Mouse (Mus musculus): ENCODE results near the gene Cyp2b10. TPM values are rescaled to one million over a fixed set of nuclear protein-coding genes. Genes with fewer than 3 reads are reported as not detected.
A peak's percentile ranks its signal among the peaks of the same experiment; 100 is the strongest.
"Not testable (repeated sequence)": the region's sequence is repeated elsewhere in the genome, so short reads cannot be mapped to it uniquely, and the experiment has no call there.

Cyp2b10 gene
- polyA plus RNA-seq, 1 experiment, result not detected

- no peak for DNase-seq
- Histone ChIP-seq H3K27me3 (replicated peaks; ENCODE audit: control insufficient read depth, insufficient read depth, low read length) (no peaks in the 10 kb centered on the region), H3K4me1 (ENCODE audit: control insufficient read depth, insufficient read depth, low read length) (no peaks in the 10 kb centered on the region; the same call in 1 of the 2 replicates), H3K4me3 (ENCODE audit: insufficient read depth, low read depth, low read length) (no peak overlapping the region), H3K27ac (ENCODE audit: insufficient read depth, low read depth, low read length) (no peak overlapping the region), H3K36me3 (ENCODE audit: control insufficient read depth, insufficient read depth, low read length) (no peaks in the 10 kb centered on the region)
- no peak for TF ChIP-seq CTCF (conservative IDR thresholded peaks at IDR 0.05; ENCODE audit: insufficient read depth, insufficient read length, low read depth, low read length)
- no peak for TF ChIP-seq POLR2A (IDR thresholded peaks at IDR 0.05; ENCODE audit: low read depth, low read length)
- WGBS, result 54% methylated on average over 5 of the region's 5 CpGs
Observed at GRCm38 (mm10) chr7:25864861-25865260, 32.6 kb upstream of the Cyp2b10 start.

- Histone ChIP-seq H3K27ac (ENCODE audit: insufficient read depth, low read depth, low read length) (no peak overlapping the region), H3K27me3 (replicated peaks; ENCODE audit: control insufficient read depth, insufficient read depth, low read length) (no peaks in the 10 kb centered on the region), H3K4me1 (ENCODE audit: control insufficient read depth, insufficient read depth, low read length) (no peaks in the 10 kb centered on the region), H3K4me3 (ENCODE audit: insufficient read depth, low read depth, low read length) (no peak overlapping the region), H3K36me3 (ENCODE audit: control insufficient read depth, insufficient read depth, low read length) (no peaks in the 10 kb centered on the region)
- no peak for TF ChIP-seq POLR2A (IDR thresholded peaks at IDR 0.05; ENCODE audit: low read depth, low read length)
- TF ChIP-seq CTCF (conservative IDR thresholded peaks at IDR 0.05; ENCODE audit: insufficient read depth, insufficient read length, low read depth, low read length), result peak; percentile 33; the same call in 1 of the 2 replicates
- DNase-seq, result peak; percentile 12
- WGBS, result 74% methylated on average over 2 of the region's 2 CpGs
Observed at GRCm38 (mm10) chr7:25869789-25870188, 27.6 kb upstream of the Cyp2b10 start.

GRCm38 (mm10) chr7:25872624-25873023 lies 24.8 kb upstream of the Cyp2b10 start:
- DNase-seq, result no peak
- no peak overlapping the region for H3K4me3 ChIP-seq (ENCODE audit: insufficient read depth, low read depth, low read length)
- H3K27me3 ChIP-seq (replicated peaks; ENCODE audit: control insufficient read depth, insufficient read depth, low read length), result no peaks in the 10 kb centered on the region
- no peak overlapping the region for H3K27ac ChIP-seq (ENCODE audit: insufficient read depth, low read depth, low read length)
- TF ChIP-seq POLR2A (IDR thresholded peaks at IDR 0.05; ENCODE audit: low read depth, low read length), result no peak
- TF ChIP-seq CTCF (conservative IDR thresholded peaks at IDR 0.05; ENCODE audit: insufficient read depth, insufficient read length, low read depth, low read length), result no peak
- H3K36me3 ChIP-seq (ENCODE audit: control insufficient read depth, insufficient read depth, low read length), result no peaks in the 10 kb centered on the region
- no peaks in the 10 kb centered on the region for H3K4me1 ChIP-seq (ENCODE audit: control insufficient read depth, insufficient read depth, low read length)

- DNase-seq, result no peak
- Histone ChIP-seq H3K27me3 (replicated peaks; ENCODE audit: control insufficient read depth, insufficient read depth, low read length) (no peaks in the 10 kb centered on the region), H3K36me3 (ENCODE audit: control insufficient read depth, insufficient read depth, low read length) (no peaks in the 10 kb centered on the region), H3K4me1 (ENCODE audit: control insufficient read depth, insufficient read depth, low read length) (no peaks in the 10 kb centered on the region), H3K27ac (ENCODE audit: insufficient read depth, low read depth, low read length) (no peak overlapping the region), H3K4me3 (ENCODE audit: insufficient read depth, low read depth, low read length) (no peak overlapping the region)
- 65% methylated on average over 6 of the region's 6 CpGs for WGBS
- no peak for TF ChIP-seq CTCF (conservative IDR thresholded peaks at IDR 0.05; ENCODE audit: insufficient read depth, insufficient read length, low read depth, low read length)
- no peak for TF ChIP-seq POLR2A (IDR thresholded peaks at IDR 0.05; ENCODE audit: low read depth, low read length)
Observed at GRCm38 (mm10) chr7:25878735-25879134, 18.7 kb upstream of the Cyp2b10 start.

- not testable (repeated sequence) for H3K27me3 ChIP-seq (replicated peaks; ENCODE audit: control insufficient read depth, insufficient read depth, low read length); H3K36me3 ChIP-seq (ENCODE audit: control insufficient read depth, insufficient read depth, low read length); H3K4me1 ChIP-seq (ENCODE audit: control insufficient read depth, insufficient read depth, low read length); DNase-seq; H3K4me3 ChIP-seq (ENCODE audit: insufficient read depth, low read depth, low read length); H3K27ac ChIP-seq (ENCODE audit: insufficient read depth, low read depth, low read length)
- 18% methylated on average over 7 of the region's 7 CpGs for WGBS
Observed at GRCm38 (mm10) chr7:25880721-25881120, 16.7 kb upstream of the Cyp2b10 start.

GRCm38 (mm10) chr7:25884272-25884671 lies 13.1 kb upstream of the Cyp2b10 start:
- 67% methylated on average over 1 of the region's 1 CpGs for WGBS
- Histone ChIP-seq H3K4me3 (ENCODE audit: insufficient read depth, low read depth, low read length) (no peak overlapping the region), H3K27ac (ENCODE audit: insufficient read depth, low read depth, low read length) (no peak overlapping the region), H3K4me1 (ENCODE audit: control insufficient read depth, insufficient read depth, low read length) (no peaks in the 10 kb centered on the region), H3K27me3 (replicated peaks; ENCODE audit: control insufficient read depth, insufficient read depth, low read length) (no peaks in the 10 kb centered on the region), H3K36me3 (ENCODE audit: control insufficient read depth, insufficient read depth, low read length) (no peaks in the 10 kb centered on the region)
- TF ChIP-seq CTCF (conservative IDR thresholded peaks at IDR 0.05; ENCODE audit: insufficient read depth, insufficient read length, low read depth, low read length) (no peak), POLR2A (IDR thresholded peaks at IDR 0.05; ENCODE audit: low read depth, low read length) (no peak)
- no peak for DNase-seq

- H3K4me3 ChIP-seq (ENCODE audit: insufficient read depth, low read depth, low read length), result no peak overlapping the region
- no peaks in the 10 kb centered on the region for H3K36me3 ChIP-seq (ENCODE audit: control insufficient read depth, insufficient read depth, low read length)
- no peak for TF ChIP-seq CTCF (conservative IDR thresholded peaks at IDR 0.05; ENCODE audit: insufficient read depth, insufficient read length, low read depth, low read length)
- TF ChIP-seq POLR2A (IDR thresholded peaks at IDR 0.05; ENCODE audit: low read depth, low read length), result no peak
- 65% methylated on average over 3 of the region's 3 CpGs for WGBS
- no peak overlapping the region for H3K27ac ChIP-seq (ENCODE audit: insufficient read depth, low read depth, low read length)
- no peaks in the 10 kb centered on the region for H3K27me3 ChIP-seq (replicated peaks; ENCODE audit: control insufficient read depth, insufficient read depth, low read length)
- H3K4me1 ChIP-seq (ENCODE audit: control insufficient read depth, insufficient read depth, low read length), result no peaks in the 10 kb centered on the region
- peak; percentile 7 for DNase-seq
Observed at GRCm38 (mm10) chr7:25887758-25888157, 9.7 kb upstream of the Cyp2b10 start.

GRCm38 (mm10) chr7:25893159-25893558 lies 4.3 kb upstream of the Cyp2b10 start:
- no peaks in the 10 kb centered on the region for H3K27me3 ChIP-seq (replicated peaks; ENCODE audit: control insufficient read depth, insufficient read depth, low read length)
- DNase-seq, result no peak
- no peak for TF ChIP-seq POLR2A (IDR thresholded peaks at IDR 0.05; ENCODE audit: low read depth, low read length)
- TF ChIP-seq CTCF (conservative IDR thresholded peaks at IDR 0.05; ENCODE audit: insufficient read depth, insufficient read length, low read depth, low read length), result no peak
- no peaks in the 10 kb centered on the region for H3K4me1 ChIP-seq (ENCODE audit: control insufficient read depth, insufficient read depth, low read length)
- 76% methylated on average over 5 of the region's 5 CpGs for WGBS
- H3K27ac ChIP-seq (ENCODE audit: insufficient read depth, low read depth, low read length), result no peak overlapping the region
- H3K4me3 ChIP-seq (ENCODE audit: insufficient read depth, low read depth, low read length), result no peak overlapping the region
- no peaks in the 10 kb centered on the region for H3K36me3 ChIP-seq (ENCODE audit: control insufficient read depth, insufficient read depth, low read length)

All from kidney, adult 2 months (tissue).